Mouse (Mus musculus) heart, postnatal 0 days (tissue): ENCODE data around the gene Crybg3. TPM values are rescaled to one million over a fixed set of nuclear protein-coding genes. Genes with fewer than 3 reads are reported as not detected.
A peak's percentile ranks its signal among the peaks of the same experiment; 100 is the strongest.

Experiments used
- ATAC-seq: fragments of 200-750 bp; cut with Nextera tagmentation; 2 replicates; pipeline ENCODE4 v1.8.0; 2017; ENCODE audit warnings: low read depth, moderate number of reproducible peaks, moderate library complexity; ENCODE audit not compliant: insufficient read depth
- DNase-seq: peaks from one replicate; pipeline ENCODE4 v3.0.0-alpha.2; 2016; ENCODE audit warnings: low spot score
- H3K27ac ChIP-seq: fragments of 300-500 bp; sonication (generic); 2 replicates; pipeline ENCODE4 v1.5.1; 2014; ENCODE audit warnings: low read depth, mild to moderate bottlenecking
- H3K27me3 ChIP-seq: fragments of 300-500 bp; sonication (generic); 2 replicates; pipeline ENCODE4 v1.6.1; 2014; ENCODE audit warnings: low read length, mixed read lengths; ENCODE audit not compliant: control insufficient read depth, insufficient read depth
- H3K36me3 ChIP-seq: fragments of 300-500 bp; sonication (generic); replicated peaks from 2 replicates; pipeline ENCODE4 v1.6.1; 2014; ENCODE audit warnings: low read length, mixed read lengths; ENCODE audit not compliant: control insufficient read depth, insufficient read depth
- H3K4me1 ChIP-seq: fragments of 300-500 bp; sonication (generic); 2 replicates; pipeline ENCODE4 v1.6.1; 2014; ENCODE audit warnings: antibody characterized with exemption; ENCODE audit not compliant: control insufficient read depth, insufficient read depth
- H3K4me2 ChIP-seq: fragments of 300-500 bp; sonication (generic); 2 replicates; pipeline ENCODE4 v1.6.1; 2014; ENCODE audit warnings: low read depth, mild to moderate bottlenecking, low read length, moderate library complexity
- H3K4me3 ChIP-seq: fragments of 300-500 bp; sonication (generic); 2 replicates; pipeline ENCODE4 v1.5.1; 2014; ENCODE audit warnings: low read depth, low read length
- H3K9ac ChIP-seq: fragments of 300-500 bp; sonication (generic); replicated peaks from 2 replicates; pipeline ENCODE4 v1.6.1; 2014; ENCODE audit warnings: low read depth, low read length, mixed read lengths
- H3K9me3 ChIP-seq: fragments of 300-500 bp; sonication (generic); replicated peaks from 2 replicates; pipeline ENCODE4 v1.6.1; 2016; ENCODE audit warnings: low read length; ENCODE audit not compliant: control insufficient read depth
- CTCF ChIP-seq: IDR thresholded peaks from 2 replicates; pipeline ENCODE4 v1.5.1; 2016; ENCODE audit warnings: antibody characterized with exemption, control low read depth, low read depth
- EP300 ChIP-seq: IDR thresholded peaks from 2 replicates; pipeline ENCODE4 v1.6.1; 2016; ENCODE audit warnings: antibody characterized with exemption, low read depth
- WGBS: fragments of 180-500 bp; shearing (Covaris S2); extraction: QIAGEN DNeasy Blood & Tissue Kit; methylation state at CpG from one replicate; pipeline ENCODE4 v1.1.7; 2014; 5-methylcytosine and 5-hydroxymethylcytosine counted together
- polyA plus RNA-seq: library from polyadenylated mRNA; unstranded; fragments of >200 nt; fragmentation: Nextera tagmentation; extraction: Ambion mirVana; gene quantifications from 2 replicates; pipeline ENCODE4 v1.2.1, GENCODE M21; 2015
- total RNA-seq: library from RNA; depleted of rRNA; stranded (reverse); fragments of >200 nt; gene quantifications from 2 replicates; pipeline ENCODE4 v1.2.3, GENCODE M21; 2014; ENCODE audit warnings: low replicate concordance; rRNA removed

Gene Crybg3
- total RNA-seq (26.9 and 40.0 TPM in 2 replicates), polyA plus RNA-seq (8.9 and 9.2 TPM in 2 replicates)

DNA sequence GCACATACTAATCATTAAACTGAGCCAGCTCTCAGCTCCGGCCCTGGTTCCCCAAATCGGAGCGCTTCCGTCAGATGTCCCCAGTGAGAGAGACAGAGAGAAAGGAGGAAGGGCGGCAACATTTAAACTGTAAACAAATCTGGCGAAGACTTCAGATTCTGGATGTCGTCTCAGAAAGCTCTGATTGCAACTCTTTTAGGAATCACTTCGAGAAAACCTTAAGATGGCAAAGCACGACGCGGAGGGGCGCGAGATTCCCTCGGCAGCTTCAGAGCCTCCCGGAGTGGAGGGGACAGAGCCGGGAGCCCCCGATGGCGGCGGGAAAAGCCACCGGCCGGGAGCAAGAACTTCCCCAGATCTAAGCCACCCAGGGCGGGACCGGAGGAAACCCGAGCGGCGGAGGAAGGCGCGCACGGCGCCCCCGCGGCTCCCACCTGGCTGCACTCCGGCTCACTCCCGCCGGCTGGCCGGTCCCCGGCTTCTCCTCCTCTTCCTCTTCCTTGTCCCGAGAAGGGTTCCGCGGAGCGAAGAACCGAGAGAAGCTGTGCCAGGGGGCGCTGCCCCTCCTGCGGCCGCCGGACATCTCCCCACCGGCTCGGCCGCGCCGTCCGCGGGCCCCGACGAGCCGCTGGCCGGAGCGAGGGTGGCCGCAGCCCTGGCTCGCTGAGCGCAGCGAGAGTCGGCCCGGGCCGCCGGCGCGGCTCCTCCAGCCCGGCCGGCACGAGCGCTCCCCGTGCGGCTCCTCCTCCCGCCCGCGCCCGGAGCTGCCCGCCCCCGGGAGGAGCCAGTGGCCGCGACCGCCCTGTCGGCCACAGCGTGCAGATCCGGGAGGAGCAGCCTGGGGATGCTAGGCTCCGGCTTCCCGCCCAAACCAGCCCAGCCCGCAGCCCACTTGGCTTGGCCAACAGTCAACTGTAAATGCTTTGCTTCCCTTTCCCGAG lies at the start of gene Crybg3:
Gene Crybg3 (minus strand): TSS at position 669 of the 941 bp plus-strand sequence.
- H3K4me1 ChIP-seq: peaks cover 30% of the 10 kb centered on the region
- peak within 1 kb of the TSS; percentile 98 for H3K9ac ChIP-seq
- H3K27me3 ChIP-seq: no peaks in the 10 kb centered on the region
- H3K36me3 ChIP-seq: no peaks in the 10 kb centered on the region
- peak; percentile 92 for ATAC-seq
- peak within 1 kb of the TSS; percentile 61 for H3K4me2 ChIP-seq
- TF ChIP-seq CTCF (peak; percentile 4; the same call in 1 of the 2 replicates), EP300 (no peak)
- under 1% methylated on average over 74 of the region's 90 CpGs for WGBS
- H3K9me3 ChIP-seq: no peaks in the 10 kb centered on the region
- peak within 1 kb of the TSS; percentile 99 for H3K4me3 ChIP-seq
- H3K27ac ChIP-seq: peak within 1 kb of the TSS; percentile 99
- peak; percentile 84 for DNase-seq

DNA sequence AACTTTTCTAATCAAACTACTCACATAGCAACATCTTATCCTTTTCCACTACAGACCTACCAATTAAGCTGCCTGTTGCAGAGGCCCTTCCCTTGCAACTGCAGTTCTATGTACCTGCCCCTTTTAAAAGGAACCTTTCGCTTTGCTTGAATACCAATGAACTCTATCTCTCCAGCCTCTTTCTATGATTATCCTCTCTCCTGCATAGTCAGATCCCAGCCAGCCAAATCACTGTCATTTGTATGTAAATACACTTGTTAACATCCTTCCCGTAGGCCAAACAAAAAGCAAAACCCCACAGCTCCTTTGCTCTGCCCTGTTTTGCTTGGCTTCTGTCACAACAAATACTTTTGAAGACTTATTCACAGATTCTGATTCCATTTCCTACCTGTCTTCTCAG lies 43.0 kb upstream of the Crybg3 start:
- H3K4me3 ChIP-seq: no peak overlapping the region
- H3K4me2 ChIP-seq: no peak overlapping the region
- no peaks in the 10 kb centered on the region for H3K9me3 ChIP-seq
- no peaks in the 10 kb centered on the region for H3K36me3 ChIP-seq
- DNase-seq: no peak
- no peak for ATAC-seq
- H3K4me1 ChIP-seq: no peaks in the 10 kb centered on the region
- TF ChIP-seq CTCF (no peak), EP300 (no peak)
- no peaks in the 10 kb centered on the region for H3K27me3 ChIP-seq
- H3K9ac ChIP-seq: no peak overlapping the region
- WGBS: 51% methylated on average over 2 of the region's 2 CpGs
- no peak overlapping the region for H3K27ac ChIP-seq

DNA sequence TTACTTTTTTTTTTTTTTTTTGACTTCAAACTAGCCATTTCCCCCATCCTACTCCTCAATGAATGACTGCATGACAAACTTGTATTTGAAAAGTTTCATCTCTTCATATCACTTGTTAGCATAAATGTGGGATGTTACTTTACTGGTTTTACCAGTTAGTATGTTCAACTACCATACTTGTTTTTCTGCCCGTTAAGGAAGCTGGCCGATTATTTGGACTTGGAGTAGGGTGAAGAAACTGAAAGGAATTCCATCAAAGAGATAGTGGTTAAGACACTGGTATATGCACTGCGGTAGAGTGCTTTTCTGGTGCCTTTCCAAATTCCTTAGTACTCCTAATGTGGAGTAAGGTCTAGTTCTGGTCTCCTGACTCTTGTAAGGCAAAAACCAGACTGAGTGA lies 39.2 kb upstream of the Crybg3 start:
- H3K27me3 ChIP-seq: no peaks in the 10 kb centered on the region
- no peaks in the 10 kb centered on the region for H3K36me3 ChIP-seq
- ATAC-seq (no peak), DNase-seq (no peak)
- no peaks in the 10 kb centered on the region for H3K9me3 ChIP-seq
- H3K4me3 ChIP-seq: no peak overlapping the region; the same call in 1 of the 2 replicates
- WGBS: 79% methylated on average over 3 of the region's 3 CpGs
- 0 out of 2 replicates have a peak, but pooled peaks cover 3% of the 10 kb centered on the region for H3K4me1 ChIP-seq
- peak overlapping the region; percentile 71; the same call in 1 of the 2 replicates for H3K4me2 ChIP-seq
- no peak for TF ChIP-seq EP300
- TF ChIP-seq CTCF: no peak
- H3K27ac ChIP-seq: 0 out of 2 replicates have a peak overlapping the region, but pooled peaks have one; percentile 97
- no peak overlapping the region for H3K9ac ChIP-seq

DNA sequence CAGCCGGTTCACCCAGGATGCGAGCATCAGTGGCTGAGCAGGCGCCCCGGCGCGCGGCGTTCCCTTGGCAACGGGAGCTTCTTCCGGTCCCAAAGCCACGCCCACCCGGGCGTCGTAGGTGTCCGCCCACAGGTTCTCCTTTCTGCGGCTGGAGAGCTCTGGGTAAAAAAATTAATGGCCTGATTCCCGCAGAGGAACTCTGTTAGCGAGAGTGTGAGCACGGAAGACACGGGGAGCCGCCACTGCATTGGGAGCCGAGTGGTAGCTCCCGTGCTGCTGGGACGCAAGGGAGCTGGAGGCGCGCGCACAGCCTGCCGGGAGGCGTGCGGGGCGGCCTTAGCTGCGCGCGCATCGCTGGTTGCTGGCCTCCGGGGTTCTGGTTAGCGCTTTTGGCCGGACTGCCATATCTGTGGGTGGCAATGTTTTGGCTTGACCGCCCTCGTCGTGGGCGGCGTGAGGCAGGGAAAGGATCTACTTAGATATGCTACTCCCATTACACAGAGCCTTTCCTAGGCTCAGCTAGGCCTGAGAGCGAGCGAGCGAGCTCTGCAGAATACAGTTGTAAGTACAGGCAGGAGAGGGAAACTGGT lies 38.4 kb upstream of the Crybg3 start, which contains the start of gene Arl6:
Gene Arl6 (minus strand): TSS at position 290 of the 590 bp plus-strand sequence.
- Histone ChIP-seq H3K27me3 (no peaks in the 10 kb centered on the region), H3K4me1 (0 out of 2 replicates have a peak, but pooled peaks cover 3% of the 10 kb centered on the region), H3K27ac (peak within 1 kb of the TSS; percentile 97), H3K36me3 (no peaks in the 10 kb centered on the region), H3K4me3 (peak within 1 kb of the TSS; percentile 81), H3K9ac (peak within 1 kb of the TSS; percentile 72), H3K4me2 (peak within 1 kb of the TSS; percentile 71), H3K9me3 (no peaks in the 10 kb centered on the region)
- DNase-seq (peak; percentile 88), ATAC-seq (peak; percentile 97)
- WGBS: under 1% methylated on average over 44 of the region's 46 CpGs
- TF ChIP-seq CTCF (no peak), EP300 (no peak)

DNA sequence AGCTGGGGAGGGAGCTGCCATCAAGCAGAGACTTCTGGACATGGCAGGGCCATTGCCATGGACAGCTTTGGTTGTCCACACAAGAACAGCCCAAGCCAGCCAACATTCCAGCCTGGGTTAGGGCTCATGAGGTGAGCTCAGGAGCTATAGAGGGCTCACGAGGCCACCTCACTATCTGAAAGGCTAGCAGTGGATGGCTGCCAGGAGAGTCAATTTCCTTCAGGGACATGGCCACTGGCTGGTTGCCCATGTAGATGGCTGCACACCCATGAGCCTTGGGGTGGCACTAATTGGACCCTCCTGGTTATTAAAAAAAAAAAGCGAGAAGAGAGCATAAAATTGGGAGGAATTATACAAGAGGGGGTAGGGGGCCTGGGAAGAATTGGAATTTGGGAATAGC lies 33.8 kb upstream of the Crybg3 start:
- H3K9me3 ChIP-seq: no peaks in the 10 kb centered on the region
- DNase-seq (no peak), ATAC-seq (no peak)
- no peaks in the 10 kb centered on the region; the same call in 1 of the 2 replicates for H3K36me3 ChIP-seq
- no peak overlapping the region for H3K4me2 ChIP-seq
- H3K27me3 ChIP-seq: no peaks in the 10 kb centered on the region
- no peak overlapping the region for H3K4me3 ChIP-seq
- 0 out of 2 replicates have a peak, but pooled peaks cover 3% of the 10 kb centered on the region for H3K4me1 ChIP-seq
- WGBS: 65% methylated on average over 2 of the region's 2 CpGs
- no peak overlapping the region for H3K27ac ChIP-seq
- no peak overlapping the region for H3K9ac ChIP-seq
- no peak for TF ChIP-seq CTCF
- no peak for TF ChIP-seq EP300
